Mouse (Mus musculus) gastrocnemius, postnatal 36 days (tissue): ENCODE results near the gene Zdhhc15. TPM values are rescaled to one million over a fixed set of nuclear protein-coding genes. Genes with fewer than 3 reads are reported as not detected.

Experiments used
- total RNA-seq, 2 experiments: library from RNA; stranded (reverse); gene quantifications; 2 replicates each; pipeline ENCODE4 v1.2.3; 2021

Zdhhc15 gene
- total RNA-seq, 2 experiments from 2014 or later = 0.12 to 0.26 TPM

Other genes starting within 250 kb of the Zdhhc15 start
- gene Uprt, start 188.2 kb downstream of the Zdhhc15 start, total RNA-seq = 10 to 100 TPM in 1 of 2 experiments, 1 to 10 TPM in 1; 10.0 to 11.0 TPM
- gene Magee2, start 186.2 kb upstream of the Zdhhc15 start, total RNA-seq = not detected